Mouse (Mus musculus): ENCODE data around the gene Olfr1310.

GRCm38 (mm10) chr2:111990181-111990580 is 22.3 kb downstream of the Olfr1310 start, which contains the start of gene Olfr1309:
- TF ChIP-seq CTCF (IDR thresholded peaks at IDR 0.05; ENCODE audit: control insufficient read depth, insufficient read depth, low read length) (no peak), POLR2A (IDR thresholded peaks at IDR 0.05; ENCODE audit: borderline replicate concordance, control insufficient read depth, low read depth, low read length) (no peak)
